Mouse (Mus musculus): ENCODE data around the gene Gm6760. TPM values are rescaled to one million over a fixed set of nuclear protein-coding genes. Genes with fewer than 3 reads are reported as not detected.

Gene Gm6760
- total RNA-seq (2023): not detected in 2 replicates

DNA sequence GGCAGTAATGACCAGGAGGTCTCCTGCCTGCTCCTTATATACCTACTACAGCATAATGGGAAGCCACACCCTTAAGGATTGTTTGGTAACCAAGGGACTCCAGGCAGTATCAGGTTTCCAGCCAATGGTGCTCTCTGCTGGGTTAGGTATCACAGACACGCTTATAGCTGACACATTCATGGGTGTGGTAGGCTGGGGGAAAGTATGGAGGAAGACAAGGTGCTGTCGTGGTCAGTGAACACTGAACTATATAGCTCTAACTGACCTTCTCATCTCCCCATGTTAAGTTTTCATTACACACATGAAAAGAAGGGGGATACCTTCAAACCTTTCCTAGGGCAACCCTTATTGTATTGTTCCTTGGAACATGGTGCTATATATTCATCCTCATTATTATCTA, at the start of gene Gm6760:
Gm6760 (minus strand) TSS at position 101 of the 400 bp plus-strand sequence.

GRCm38 (mm10) chrX:64173248-64173647, 21.2 kb upstream of the Gm6760 start, which contains the start of gene 3830417A13Rik:
TSS of gene 3830417A13Rik (plus strand) at chrX:64173548.

Other genes with a start within 250 kb of the Gm6760 start
- gene 3830417A13Rik, start 21.4 kb upstream of the Gm6760 start, total RNA-seq (2023): not detected in 2 replicates
- not detected in 2 replicates for gene Slitrk4, start 124.8 kb upstream of the Gm6760 start, total RNA-seq (2023)